Mouse (Mus musculus) embryo, embryonic 9.5 days (tissue): ENCODE measurements around the gene Oaz1.
"Not testable (repeated sequence)": the region's sequence is repeated elsewhere in the genome, so short reads cannot be mapped to it uniquely, and the experiment has no call there.

Experiments used
- DNase-seq: peaks from one replicate; pipeline ENCODE4 v3.0.0-alpha.2; 2017; ENCODE audit errors: extremely low spot score

Oaz1 gene

DNA sequence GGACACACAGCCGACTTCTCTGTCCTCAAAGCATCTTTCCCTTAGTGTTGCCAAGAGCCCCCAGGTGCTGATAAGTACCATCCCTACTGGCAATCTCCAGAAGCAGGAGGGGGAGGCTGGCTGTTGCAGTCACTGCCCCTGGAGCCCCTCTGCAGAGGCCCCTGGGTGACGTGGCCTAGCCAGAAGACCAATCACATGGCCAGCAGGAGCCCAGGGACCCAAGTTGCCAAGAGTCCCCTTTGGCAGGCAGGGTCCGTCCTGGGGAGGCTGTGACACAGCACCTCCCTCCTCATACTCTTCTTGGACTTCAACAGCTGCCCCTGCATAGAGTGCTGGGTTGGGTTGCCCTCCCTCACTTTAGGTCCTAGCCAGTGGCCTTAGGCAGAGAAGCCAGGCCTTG, 23.5 kb upstream of the Oaz1 start:
- DNase-seq: no peak

- DNase-seq: no peak
Observed at GRCm38 (mm10) chr10:80804340-80804739, 22.1 kb upstream of the Oaz1 start.

- DNase-seq: no peak
Observed at GRCm38 (mm10) chr10:80804916-80805315, 21.5 kb upstream of the Oaz1 start, which contains the start of gene Amh. Gene Amh (plus strand): TSS chr10:80805243.

GRCm38 (mm10) chr10:80805322-80805721, 21.1 kb upstream of the Oaz1 start:
- DNase-seq: no peak

DNA sequence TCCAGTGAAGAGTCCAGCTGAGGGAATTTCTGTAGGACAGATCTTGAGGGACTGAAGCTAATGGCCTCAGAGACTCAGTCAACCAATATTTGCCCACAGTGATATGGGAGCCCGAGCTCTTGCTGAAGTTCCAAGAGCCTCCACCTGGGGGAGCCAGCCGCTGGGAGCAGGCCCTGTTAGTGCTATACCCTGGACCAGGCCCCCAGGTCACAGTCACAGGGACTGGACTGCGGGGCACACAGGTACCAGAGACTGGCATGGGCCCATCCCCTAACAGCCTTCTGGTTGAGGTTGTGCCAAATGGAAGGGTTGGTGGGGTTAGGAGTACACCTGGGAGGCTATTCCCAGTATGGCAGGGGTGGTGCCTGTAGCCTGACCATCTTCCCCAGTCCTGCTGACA, 20.5 kb upstream of the Oaz1 start:
- peak; percentile 86 for DNase-seq

DNA sequence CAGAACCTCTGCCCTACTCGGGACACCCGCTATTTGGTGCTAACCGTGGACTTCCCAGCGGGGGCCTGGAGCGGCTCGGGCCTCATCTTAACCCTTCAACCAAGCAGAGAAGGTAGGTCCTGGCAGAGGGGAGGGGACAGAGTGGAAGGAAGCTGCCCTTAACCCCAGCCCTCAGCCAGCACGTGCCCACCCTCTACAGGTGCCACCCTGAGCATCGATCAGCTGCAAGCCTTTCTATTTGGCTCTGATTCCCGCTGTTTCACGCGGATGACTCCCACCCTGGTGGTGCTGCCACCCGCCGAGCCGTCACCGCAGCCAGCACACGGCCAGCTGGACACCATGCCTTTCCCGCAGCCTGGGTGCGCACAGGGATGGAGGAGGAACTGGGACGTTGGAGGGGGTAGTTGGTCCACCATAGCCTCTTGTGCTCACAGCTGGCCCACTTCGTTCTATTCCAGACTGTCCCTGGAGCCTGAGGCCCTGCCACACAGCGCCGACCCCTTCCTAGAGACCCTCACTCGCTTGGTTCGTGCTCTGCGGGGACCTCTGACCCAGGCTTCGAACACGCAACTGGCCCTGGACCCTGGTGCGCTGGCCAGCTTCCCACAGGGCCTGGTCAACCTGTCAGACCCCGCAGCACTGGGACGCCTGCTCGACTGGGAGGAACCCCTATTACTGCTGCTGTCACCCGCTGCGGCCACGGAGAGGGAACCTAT, 20.0 kb upstream of the Oaz1 start:
- no peak for DNase-seq

DNA sequence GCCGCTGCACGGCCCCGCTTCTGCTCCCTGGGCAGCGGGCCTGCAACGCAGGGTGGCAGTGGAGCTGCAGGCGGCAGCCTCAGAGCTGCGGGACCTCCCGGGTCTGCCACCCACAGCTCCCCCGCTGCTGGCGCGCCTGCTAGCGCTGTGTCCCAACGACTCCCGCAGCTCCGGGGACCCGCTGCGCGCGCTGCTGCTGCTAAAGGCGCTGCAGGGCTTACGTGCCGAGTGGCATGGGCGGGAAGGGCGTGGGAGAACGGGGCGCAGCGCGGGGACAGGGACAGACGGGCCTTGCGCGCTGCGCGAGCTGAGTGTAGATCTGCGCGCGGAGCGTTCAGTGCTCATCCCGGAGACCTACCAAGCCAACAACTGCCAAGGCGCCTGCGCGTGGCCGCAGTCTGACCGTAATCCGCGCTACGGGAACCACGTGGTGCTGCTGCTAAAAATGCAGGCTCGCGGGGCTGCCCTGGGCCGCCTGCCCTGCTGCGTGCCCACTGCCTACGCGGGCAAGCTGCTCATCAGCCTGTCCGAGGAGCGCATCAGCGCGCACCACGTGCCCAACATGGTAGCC, 19.3 kb upstream of the Oaz1 start:
- DNase-seq: peak; percentile 80

DNA sequence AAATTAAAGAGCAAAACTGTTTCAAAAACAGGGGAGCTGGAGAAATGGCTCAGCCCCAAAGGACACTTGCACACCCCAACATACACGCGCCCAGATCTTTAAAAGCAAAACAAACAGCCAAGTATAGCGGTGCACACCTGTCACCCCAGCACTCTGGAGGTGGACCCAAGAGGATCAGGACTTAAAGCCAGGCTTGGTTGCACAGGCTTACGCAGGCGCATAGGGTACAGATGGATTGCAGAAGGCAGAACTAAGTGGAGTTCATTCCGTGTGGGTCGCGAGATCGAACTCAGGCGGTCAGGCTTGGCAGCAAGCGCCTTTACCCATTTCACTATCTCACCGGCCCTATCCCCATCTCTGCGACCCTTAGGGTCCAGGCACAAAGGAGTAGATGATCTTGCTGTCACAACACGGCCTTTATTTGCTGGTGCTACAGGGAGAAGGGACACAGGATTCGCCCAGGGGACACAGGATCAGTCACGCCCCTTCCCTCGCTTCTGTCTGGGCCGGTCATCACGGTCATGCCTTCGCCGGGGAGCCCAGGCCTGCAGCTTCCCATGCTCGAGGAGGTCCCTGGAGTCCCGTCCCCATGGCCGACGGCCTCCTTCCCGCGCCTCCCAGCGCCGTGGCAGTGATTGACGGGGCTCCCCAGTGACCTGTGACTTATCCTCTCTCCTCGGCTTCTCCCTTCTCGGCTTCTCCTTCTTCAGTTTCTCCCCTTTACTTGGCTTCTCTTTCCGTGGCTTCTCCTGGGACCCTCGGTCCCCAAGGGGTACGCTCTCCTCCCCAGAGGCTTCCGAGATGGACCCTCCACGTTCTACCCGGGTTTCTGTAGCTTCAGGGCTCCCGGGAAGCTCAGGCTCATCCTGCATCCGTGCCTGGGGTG, 18.1 kb upstream of the Oaz1 start:
- DNase-seq: peak; percentile 57

- no peak for DNase-seq
Observed at GRCm38 (mm10) chr10:80808985-80809632, 17.3 kb upstream of the Oaz1 start.

DNA sequence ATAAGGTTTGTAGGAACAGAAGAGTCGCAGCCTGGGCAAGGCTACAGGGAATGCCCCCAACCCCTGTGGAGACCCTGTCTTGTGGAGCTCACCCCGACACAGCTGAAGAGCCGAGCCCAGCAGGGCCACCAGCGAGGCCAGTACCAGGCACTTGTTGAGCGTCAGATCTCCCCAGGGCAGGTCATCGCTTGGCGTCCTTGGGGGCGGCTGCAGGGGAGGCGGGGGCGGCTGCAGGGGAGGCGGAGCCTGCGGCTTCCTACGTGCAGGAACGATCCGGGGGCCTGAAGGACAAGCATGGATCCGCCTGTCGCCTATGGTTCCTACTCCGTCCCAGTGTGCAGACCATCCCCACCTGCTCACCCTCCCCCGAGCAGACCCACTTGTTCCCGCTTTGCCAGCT, 16.4 kb upstream of the Oaz1 start:
- peak; percentile 41 for DNase-seq

DNA sequence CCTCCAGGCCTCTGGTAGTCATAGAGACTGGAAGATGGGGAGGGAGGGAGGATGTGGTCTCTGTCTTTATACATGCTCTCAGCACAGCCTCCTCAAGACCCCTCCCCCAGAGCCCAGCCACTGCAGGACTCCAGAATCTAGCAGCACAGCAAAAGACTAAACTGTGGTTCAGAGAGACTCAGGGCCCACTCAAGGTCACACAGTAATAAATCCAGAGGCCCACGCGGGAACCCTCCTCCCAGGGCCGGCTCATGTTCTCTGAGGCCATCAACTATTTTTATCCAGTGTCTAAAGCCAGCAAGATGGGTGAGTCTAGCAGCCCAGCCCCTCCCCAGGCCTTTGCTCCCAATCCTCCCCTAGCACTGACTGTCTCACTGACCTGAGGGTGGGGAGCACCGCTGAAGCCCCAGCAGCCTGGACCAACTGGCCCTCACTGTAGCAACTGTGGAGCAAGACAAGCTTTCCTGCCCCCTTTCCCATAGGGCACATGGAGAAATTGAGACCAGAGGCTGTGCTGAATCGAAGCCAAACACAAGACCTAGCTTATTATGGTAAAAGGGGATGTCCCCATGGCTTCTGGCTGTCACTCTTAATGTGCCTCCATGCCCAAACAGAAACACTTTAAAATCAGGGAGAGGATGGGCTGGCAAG, 13.9 kb upstream of the Oaz1 start:
- no peak for DNase-seq

DNA sequence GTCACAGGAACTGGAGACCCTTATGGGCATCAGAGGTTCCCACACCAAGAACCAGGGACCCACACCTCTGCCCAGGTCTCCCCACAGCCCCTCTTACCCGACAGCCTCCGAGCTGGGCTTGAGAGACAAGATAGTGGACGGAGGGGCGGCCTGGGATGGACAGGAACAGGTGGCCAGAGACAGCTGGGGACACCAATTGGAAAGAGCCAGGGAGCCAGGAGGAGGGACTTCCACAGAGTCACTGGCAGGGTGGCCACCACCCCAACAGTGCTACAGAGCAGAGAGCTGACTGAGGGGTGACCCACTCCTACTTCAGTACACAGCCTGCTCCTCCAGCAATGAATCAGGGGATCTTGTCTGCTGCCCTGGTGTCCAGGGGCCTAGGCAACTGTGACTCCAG, 13.1 kb upstream of the Oaz1 start, which contains the start of gene Jsrp1:
Jsrp1 (minus strand) TSS at position 133 of the 400 bp plus-strand sequence.
- DNase-seq: no peak

DNA sequence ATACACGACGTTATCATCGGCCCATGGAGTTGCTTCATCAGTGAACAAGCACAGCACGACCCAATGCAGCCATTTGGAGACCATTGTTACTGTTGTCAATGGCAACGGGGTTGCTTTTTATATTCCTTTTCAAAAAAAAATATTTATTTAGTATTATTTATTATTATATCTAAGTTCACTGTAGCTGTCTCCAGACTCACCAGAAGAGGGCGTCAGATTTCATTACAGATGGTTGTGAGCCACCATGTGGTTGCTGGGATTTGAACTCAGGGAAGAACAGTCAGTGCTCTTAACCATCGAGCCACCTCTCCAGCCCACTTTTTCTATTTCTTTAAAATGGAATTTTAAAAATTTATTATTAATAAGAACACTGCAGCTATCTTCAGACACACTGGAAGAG, 11.7 kb upstream of the Oaz1 start:
- DNase-seq: no peak

- not testable (repeated sequence) for DNase-seq
Observed at GRCm38 (mm10) chr10:80816303-80816702, 10.2 kb upstream of the Oaz1 start.

DNA sequence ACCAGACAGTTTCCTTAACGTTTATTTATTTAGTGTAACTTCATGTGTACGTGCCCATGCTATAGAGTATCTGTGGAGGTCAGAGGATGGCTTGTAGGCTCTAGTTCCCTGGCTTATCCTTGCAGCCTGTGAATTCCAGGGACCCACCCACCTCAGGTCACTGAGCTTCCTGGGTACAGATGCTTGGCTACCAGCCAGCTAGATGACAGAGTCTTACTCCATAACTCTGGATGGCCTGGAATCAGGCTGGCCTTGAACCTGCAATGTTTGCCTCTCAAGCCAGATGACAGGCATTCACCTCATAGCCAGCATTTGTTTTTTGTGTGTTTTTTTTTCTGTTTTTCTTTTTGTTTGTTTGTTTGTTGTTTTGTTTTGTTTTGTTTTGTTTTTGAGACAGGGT, 9.3 kb upstream of the Oaz1 start:
- no peak for DNase-seq

DNA sequence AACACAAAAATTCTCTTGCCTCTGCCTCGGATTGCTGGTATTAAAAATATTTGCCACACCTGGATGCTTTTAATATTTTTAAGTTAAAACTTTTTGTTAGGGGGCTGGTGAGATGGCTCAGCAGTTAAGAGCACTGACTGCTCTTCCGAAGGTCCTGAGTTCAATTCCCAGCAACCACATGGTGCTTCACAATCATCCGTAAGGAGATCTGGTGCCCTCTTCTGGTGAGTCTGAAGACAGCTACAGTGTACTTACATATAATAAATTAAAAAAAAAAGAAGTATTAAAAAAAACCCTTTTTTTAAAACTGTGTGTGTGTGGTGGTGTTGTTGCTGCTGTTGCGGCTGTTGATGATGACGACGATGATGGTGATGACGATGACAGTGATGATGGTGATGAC, 8.5 kb upstream of the Oaz1 start:
- DNase-seq: not testable (repeated sequence)

GRCm38 (mm10) chr10:80818599-80819281, 7.7 kb upstream of the Oaz1 start:
- DNase-seq: no peak

DNA sequence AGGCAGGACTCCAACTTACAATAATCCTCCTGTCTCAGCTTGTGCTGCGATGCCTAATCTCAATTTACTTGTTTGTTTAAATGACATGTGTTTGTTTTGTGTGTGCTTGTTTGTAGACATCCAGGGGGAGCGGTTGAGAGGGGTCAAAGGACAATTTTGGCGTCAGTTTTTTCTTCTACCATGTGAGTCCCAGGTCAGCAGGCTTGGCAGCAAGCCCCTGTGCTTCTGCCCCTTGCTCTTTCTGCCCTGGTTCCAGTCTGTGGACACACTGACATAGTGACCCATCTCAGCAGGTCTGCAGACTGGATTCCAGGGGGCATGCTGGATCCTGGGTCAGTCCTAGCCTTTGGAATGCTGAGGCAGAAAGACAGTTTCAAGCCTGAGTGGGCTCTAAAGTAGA, 7.0 kb upstream of the Oaz1 start:
- no peak for DNase-seq

DNA sequence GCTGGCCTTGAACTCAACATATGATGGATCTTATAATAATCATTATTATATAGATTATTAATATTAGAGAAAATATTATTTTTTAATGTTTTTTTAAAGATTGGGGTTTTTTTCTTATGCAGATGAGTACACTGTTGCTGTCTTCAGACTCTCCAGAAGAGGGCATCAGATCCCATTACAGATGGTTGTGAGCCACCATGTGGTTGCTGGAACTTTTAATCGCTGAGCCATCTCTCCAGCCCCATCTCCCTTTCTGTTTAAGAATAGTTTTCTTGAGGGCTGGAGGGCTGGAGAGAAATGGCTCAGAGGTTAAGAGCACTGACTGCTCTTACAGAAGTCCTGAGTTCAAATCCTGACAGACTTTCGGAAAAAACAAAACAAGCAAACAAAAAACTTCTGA, 4.5 kb upstream of the Oaz1 start:
- no peak for DNase-seq

- DNase-seq: no peak
Observed at GRCm38 (mm10) chr10:80822528-80822927, 3.9 kb upstream of the Oaz1 start.

DNA sequence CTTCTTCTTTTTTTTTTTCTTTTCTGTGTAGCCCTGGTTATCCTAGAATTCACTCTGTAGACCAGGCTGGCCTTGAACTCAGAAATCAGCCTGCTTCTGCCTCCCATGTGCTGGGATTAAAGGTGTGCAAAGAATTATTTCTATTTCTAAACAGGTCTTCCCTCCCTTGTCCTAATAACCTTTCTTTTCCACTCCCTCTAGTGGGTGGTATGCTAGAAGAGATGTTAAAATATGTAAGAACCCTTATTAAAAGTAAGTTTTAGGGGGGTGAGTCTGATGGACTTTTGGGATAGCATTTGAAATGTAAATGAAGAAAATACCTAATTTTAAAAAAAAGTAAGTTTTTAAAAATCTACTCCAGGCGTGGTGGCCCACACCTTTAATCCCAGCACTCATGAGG, 3.1 kb upstream of the Oaz1 start:
- no peak for DNase-seq
